Mouse (Mus musculus) forebrain, embryonic 10.5 days (tissue): Measurements from ENCODE around the gene Myh3. TPM values are rescaled to one million over a fixed set of nuclear protein-coding genes. Genes with fewer than 3 reads are reported as not detected.
"Not testable (repeated sequence)": the region's sequence is repeated elsewhere in the genome, so short reads cannot be mapped to it uniquely, and the experiment has no call there.

Source experiments
- DNase-seq: peaks from one replicate; pipeline ENCODE4 v3.0.0-alpha.2; 2017; ENCODE audit warnings: low spot score; ENCODE audit errors: extremely low spot score
- H3K27ac ChIP-seq: fragments of 300-500 bp; sonication (generic); 2 replicates; pipeline ENCODE4 v1.5.1; 2016; ENCODE audit warnings: mild to moderate bottlenecking
- H3K27me3 ChIP-seq: fragments of 300-500 bp; sonication (generic); 2 replicates; pipeline ENCODE4 v1.6.1; 2016; ENCODE audit warnings: mild to moderate bottlenecking; ENCODE audit not compliant: poor library complexity, severe bottlenecking
- H3K36me3 ChIP-seq: fragments of 300-500 bp; sonication (generic); replicated peaks from 2 replicates; pipeline ENCODE4 v1.6.1; 2016; ENCODE audit warnings: mild to moderate bottlenecking, moderate library complexity
- H3K4me1 ChIP-seq: fragments of 300-500 bp; sonication (generic); 2 replicates; pipeline ENCODE4 v1.6.1; 2016
- H3K4me3 ChIP-seq: fragments of 300-500 bp; sonication (generic); 2 replicates; pipeline ENCODE4 v1.5.1; 2016; ENCODE audit warnings: mild to moderate bottlenecking, moderate library complexity
- H3K9me3 ChIP-seq: fragments of 300-500 bp; sonication (generic); 2 replicates; pipeline ENCODE4 v1.6.1; 2016; ENCODE audit warnings: mild to moderate bottlenecking, moderate library complexity
- WGBS: fragments of 180-500 bp; shearing (Covaris S2); methylation state at CpG from one replicate; pipeline ENCODE4 v1.1.7; 2016; 5-methylcytosine and 5-hydroxymethylcytosine counted together
- polyA plus RNA-seq: library from polyadenylated mRNA; unstranded; fragments of >200 nt; fragmentation: Nextera tagmentation; extraction: Ambion mirVana; gene quantifications from 2 replicates; pipeline ENCODE4 v1.2.1, GENCODE M21; 2016

Gene Myh3
- polyA plus RNA-seq, 1 experiment from 2014 or later, result 0.37 TPM

DNA sequence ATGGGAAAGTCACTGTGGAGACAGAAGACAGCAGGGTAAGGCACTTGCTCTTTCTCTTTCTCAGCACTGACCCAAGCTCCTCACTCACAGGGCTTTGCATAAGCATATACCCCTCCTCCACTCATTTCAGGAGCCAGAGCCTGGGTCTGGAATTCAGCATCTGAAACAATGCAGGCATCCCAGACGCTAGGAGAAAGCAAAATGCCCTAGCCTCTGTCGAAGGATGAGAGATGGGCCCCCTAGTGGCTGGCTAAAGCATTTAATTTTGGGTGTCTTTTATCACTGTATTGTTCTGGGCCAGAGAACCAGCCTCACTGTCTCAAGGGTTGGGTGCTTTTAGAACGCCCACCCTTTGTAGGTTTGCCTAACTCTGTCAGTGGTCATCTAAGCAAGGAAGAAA, 2.1 kb downstream of the Myh3 start:
- WGBS, result 3% methylated on average over 3 of the region's 3 CpGs

DNA sequence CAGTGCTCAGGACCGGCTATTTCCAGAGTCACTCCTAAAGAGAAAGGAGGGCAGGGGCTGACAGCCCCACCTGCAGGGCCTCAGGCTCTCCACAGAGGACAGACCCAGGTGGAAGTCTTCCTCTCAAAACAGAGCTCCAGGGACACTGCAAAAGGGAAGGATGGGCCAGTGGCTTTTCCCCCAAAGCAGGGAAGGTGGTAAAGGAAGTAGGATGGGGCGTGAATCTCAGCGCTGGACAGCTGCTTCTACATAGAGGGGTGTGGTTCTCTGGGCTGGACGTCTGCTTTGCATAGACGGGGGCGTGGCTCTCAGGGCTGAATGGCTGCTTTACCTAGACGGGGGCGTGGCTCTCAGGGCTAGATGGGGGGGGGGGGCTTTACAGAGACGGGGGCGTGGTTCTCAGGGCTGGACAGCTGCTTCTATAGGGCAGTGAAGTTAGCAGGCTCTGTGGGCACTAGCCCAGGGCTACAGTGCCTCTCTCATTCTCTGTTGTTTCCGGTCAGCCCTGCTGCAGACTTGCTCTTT, 3.1 kb downstream of the Myh3 start:
- Histone ChIP-seq H3K27ac (no peak overlapping the region), H3K4me3 (peak overlapping the region; percentile 27), H3K9me3 (peaks cover 5% of the 10 kb centered on the region; the same call in 1 of the 2 replicates), H3K4me1 (peaks cover 30% of the 10 kb centered on the region), H3K36me3 (no peaks in the 10 kb centered on the region), H3K27me3 (peaks cover 40% of the 10 kb centered on the region)
- DNase-seq, result peak; percentile 78
- WGBS, result 7% methylated on average over 9 of the region's 11 CpGs

More for the DNA sequence above, 2.1 kb downstream of the Myh3 start:
- peak; percentile 69 for DNase-seq
- Histone ChIP-seq H3K27ac (peak overlapping the region; percentile 66; the same call in 1 of the 2 replicates), H3K36me3 (no peaks in the 10 kb centered on the region), H3K4me3 (no peak overlapping the region), H3K27me3 (peaks cover 39% of the 10 kb centered on the region), H3K9me3 (peaks cover 5% of the 10 kb centered on the region; the same call in 1 of the 2 replicates), H3K4me1 (peaks cover 30% of the 10 kb centered on the region)

DNA sequence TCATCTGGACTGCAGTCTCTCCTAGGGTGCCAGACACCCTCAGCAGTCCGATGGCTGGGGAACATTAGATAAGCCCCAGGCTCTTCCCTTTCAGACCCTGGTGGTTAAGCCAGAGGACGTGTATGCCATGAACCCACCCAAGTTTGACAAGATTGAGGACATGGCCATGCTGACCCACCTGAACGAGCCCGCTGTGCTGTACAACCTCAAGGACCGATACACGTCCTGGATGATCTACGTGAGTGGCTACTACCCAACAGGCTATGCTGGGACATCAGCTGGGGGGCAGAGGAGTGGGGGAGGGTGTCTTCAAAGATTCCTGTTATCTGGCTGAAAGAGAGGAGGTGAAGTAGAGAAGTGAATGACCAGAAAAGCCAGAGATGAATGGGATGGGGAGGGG, 4.1 kb downstream of the Myh3 start:
- peaks cover 50% of the 10 kb centered on the region for H3K27me3 ChIP-seq
- H3K4me1 ChIP-seq, result peaks cover 30% of the 10 kb centered on the region
- H3K4me3 ChIP-seq, result no peak overlapping the region
- peaks cover 5% of the 10 kb centered on the region; the same call in 1 of the 2 replicates for H3K9me3 ChIP-seq
- 88% methylated on average over 7 of the region's 7 CpGs for WGBS
- no peak for DNase-seq
- no peaks in the 10 kb centered on the region for H3K36me3 ChIP-seq
- H3K27ac ChIP-seq, result no peak overlapping the region

DNA sequence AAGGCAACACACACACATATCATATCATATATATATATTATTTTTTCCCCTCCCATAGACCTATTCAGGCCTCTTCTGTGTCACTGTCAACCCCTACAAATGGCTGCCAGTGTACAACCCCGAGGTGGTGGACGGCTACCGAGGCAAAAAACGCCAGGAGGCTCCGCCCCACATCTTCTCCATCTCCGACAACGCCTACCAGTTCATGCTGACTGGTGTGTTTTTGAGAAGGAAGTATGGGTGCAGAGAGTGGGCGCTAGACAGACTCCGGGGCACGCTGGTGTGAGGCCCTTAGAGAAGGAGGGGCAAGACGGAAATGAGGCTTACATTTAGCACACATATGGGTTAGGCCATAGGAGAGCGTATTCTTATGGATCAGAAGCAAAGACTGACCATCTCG, 4.7 kb downstream of the Myh3 start:
- WGBS, result 89% methylated on average over 13 of the region's 13 CpGs
- H3K9me3 ChIP-seq, result peaks cover 5% of the 10 kb centered on the region; the same call in 1 of the 2 replicates

DNA sequence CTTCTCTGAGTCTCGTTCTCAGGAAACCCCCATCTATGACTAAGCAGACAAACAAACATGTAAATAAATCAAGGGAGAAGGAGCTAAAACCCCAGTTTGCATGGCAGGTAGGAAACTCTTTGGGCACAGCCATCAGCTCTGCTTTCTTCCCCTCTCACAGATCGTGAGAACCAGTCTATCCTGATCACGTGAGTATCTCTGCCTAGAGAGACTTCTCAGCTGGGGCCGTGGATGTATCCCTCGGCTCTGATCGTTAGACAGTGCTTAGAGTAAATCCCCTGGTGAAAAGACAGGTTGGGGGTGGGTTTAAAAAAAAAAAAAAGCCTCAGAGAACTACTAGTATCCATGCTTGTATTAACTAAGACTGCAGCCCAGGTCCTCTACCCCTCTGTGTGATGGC, 5.1 kb downstream of the Myh3 start:
- WGBS, result 67% methylated on average over 6 of the region's 6 CpGs
- Histone ChIP-seq H3K27me3 (peaks cover 52% of the 10 kb centered on the region), H3K4me1 (peaks cover 30% of the 10 kb centered on the region), H3K9me3 (peaks cover 5% of the 10 kb centered on the region; the same call in 1 of the 2 replicates), H3K27ac (no peak overlapping the region), H3K4me3 (no peak overlapping the region), H3K36me3 (no peaks in the 10 kb centered on the region)
- DNase-seq, result no peak

More for the DNA sequence above, 4.7 kb downstream of the Myh3 start:
- no peaks in the 10 kb centered on the region for H3K36me3 ChIP-seq
- H3K27ac ChIP-seq, result no peak overlapping the region
- H3K4me1 ChIP-seq, result peaks cover 30% of the 10 kb centered on the region
- peaks cover 52% of the 10 kb centered on the region for H3K27me3 ChIP-seq
- no peak overlapping the region for H3K4me3 ChIP-seq
- DNase-seq, result no peak

DNA sequence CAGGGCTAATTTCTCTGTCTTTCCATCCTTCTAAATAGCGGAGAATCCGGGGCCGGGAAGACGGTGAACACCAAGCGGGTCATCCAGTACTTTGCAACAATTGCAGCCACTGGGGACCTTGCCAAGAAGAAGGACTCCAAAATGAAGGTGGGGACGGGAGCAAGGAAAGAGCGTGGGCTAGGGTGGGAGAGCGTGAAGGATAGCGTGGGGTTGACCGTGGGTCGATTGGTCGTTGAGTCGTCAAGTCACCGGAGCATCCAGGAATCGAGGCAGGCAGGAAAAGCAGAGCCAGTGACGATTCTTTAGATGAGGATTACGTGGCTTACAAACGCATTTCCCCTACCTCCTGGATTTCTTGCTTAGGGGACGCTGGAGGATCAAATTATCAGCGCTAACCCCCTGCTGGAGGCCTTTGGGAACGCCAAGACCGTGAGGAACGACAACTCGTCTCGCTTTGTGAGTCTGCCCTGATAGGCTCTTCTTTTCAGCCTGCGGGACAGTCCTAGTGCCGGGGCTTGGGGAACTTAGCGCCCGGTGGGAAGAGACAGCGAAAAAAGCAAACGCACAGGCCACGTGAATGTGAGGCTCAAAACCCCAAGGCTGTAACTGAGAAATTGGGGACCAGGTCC, 5.7 kb downstream of the Myh3 start:
- Histone ChIP-seq H3K36me3 (no peaks in the 10 kb centered on the region), H3K27me3 (peaks cover 52% of the 10 kb centered on the region), H3K4me3 (no peak overlapping the region), H3K27ac (no peak overlapping the region), H3K9me3 (peaks cover 5% of the 10 kb centered on the region; the same call in 1 of the 2 replicates), H3K4me1 (peaks cover 30% of the 10 kb centered on the region)
- DNase-seq, result no peak
- WGBS, result 41% methylated on average over 32 of the region's 32 CpGs

DNA sequence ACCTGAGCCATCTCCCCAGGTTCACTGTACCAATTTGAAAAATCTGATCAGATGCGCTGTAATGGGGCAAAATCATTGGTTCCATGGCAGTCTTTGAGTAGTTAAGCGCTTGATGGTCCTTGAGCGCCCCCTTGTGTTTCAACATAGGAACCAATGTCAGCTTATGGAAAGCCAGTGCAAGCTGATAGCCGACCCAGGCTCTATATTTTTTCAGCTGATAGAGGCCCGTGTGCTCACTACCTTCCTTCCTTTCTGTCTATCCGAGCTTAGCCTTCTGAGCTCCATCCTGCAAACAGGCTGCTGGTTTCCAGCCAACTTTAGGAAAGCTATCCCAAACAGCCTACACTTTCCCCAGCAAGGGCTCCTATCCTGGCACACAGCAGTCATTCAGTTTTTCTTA, 7.4 kb downstream of the Myh3 start:
- Histone ChIP-seq H3K27me3 (peaks cover 49% of the 10 kb centered on the region), H3K27ac (no peak overlapping the region), H3K9me3 (peaks cover 5% of the 10 kb centered on the region; the same call in 1 of the 2 replicates), H3K4me3 (no peak overlapping the region), H3K4me1 (peaks cover 19% of the 10 kb centered on the region), H3K36me3 (no peaks in the 10 kb centered on the region)
- peak; percentile 71 for DNase-seq
- 8% methylated on average over 6 of the region's 6 CpGs for WGBS

DNA sequence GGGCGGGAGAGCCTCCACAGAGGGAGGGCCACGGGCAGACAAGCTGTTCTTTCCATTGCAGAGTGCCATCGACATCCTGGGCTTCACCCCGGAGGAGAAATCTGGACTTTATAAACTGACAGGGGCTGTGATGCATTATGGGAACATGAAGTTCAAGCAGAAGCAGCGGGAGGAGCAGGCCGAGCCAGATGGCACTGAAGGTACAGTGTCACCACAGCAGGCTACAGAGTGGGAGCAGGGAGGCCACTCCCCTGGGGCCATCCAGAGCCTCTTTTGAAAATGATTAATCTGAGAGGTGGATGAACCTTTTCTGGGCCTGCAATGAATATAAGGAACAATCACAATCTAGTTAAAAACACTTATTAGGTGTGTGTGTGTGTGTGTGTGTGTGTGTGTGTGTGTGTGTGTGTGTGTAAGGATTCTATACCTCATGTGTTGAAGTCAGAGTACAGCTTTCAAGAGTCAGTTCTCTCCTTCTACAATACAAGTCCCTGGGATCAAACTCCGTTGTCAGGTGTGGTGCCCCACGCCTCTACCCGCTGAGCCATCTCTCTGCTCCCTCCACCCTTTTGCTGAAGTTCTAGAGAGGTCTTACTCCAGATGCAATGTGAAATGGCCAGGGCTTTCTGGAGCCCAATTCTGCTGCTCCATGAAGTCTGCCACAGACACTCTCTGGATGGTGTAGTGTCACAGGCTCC, 8.5 kb downstream of the Myh3 start:
- 63% methylated on average over 9 of the region's 9 CpGs for WGBS
- no peak for DNase-seq
- H3K4me3 ChIP-seq, result no peak overlapping the region
- peaks cover 5% of the 10 kb centered on the region; the same call in 1 of the 2 replicates for H3K9me3 ChIP-seq
- H3K27ac ChIP-seq, result no peak overlapping the region
- H3K27me3 ChIP-seq, result peaks cover 45% of the 10 kb centered on the region
- H3K4me1 ChIP-seq, result peaks cover 8% of the 10 kb centered on the region
- H3K36me3 ChIP-seq, result no peaks in the 10 kb centered on the region

DNA sequence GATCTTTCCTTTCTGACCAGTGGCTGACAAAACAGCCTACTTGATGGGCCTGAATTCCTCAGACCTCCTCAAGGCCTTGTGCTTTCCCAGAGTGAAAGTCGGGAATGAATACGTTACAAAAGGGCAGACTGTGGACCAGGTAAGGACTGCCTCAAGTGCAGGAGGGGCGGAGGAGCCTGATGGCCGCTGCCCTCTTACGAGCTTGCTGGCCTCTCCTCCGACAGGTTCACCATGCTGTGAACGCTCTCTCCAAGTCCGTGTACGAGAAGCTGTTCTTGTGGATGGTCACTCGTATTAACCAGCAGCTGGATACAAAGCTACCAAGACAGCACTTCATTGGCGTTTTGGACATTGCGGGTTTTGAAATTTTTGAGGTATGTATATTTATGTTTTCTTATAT, 9.1 kb downstream of the Myh3 start:
- H3K4me3 ChIP-seq, result no peak overlapping the region
- peaks cover 5% of the 10 kb centered on the region; the same call in 1 of the 2 replicates for H3K9me3 ChIP-seq
- 86% methylated on average over 12 of the region's 12 CpGs for WGBS
- no peaks in the 10 kb centered on the region for H3K36me3 ChIP-seq
- no peak for DNase-seq
- H3K4me1 ChIP-seq, result 0 out of 2 replicates have a peak, but pooled peaks cover 2% of the 10 kb centered on the region
- no peak overlapping the region for H3K27ac ChIP-seq
- peaks cover 42% of the 10 kb centered on the region for H3K27me3 ChIP-seq

DNA sequence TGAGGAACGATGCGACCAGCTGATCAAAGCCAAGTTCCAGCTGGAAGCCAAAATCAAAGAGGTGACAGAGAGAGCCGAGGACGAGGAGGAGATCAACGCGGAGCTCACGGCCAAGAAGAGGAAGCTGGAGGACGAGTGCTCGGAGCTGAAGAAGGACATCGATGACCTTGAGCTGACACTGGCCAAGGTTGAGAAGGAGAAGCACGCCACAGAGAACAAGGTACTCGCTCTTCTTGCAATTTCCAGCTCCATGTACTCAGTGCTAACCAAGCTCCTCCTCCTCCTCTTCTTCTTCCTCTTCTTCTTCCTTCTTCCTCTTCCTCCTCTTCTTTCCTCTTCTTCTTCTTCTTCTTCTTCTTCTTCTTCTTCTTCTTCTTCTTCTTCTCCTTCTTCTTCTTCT, 14.3 kb downstream of the Myh3 start:
- DNase-seq, result not testable (repeated sequence)

DNA sequence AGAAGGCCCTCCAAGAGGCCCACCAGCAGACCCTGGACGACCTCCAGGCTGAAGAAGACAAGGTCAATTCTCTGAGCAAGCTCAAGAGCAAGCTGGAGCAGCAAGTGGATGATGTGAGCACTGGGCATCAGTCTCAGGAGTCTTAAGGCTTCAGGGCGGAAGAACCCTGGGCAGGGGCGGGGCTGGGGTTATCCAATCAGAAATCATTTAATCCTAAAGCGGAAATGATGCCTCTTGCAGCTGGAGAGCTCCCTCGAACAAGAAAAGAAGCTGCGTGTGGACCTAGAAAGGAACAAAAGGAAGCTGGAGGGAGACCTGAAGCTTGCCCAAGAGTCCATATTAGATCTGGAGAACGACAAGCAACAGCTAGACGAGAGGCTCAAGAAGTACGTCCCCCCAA, 15.1 kb downstream of the Myh3 start:
- no peak for DNase-seq
- Histone ChIP-seq H3K27me3 (peaks cover 12% of the 10 kb centered on the region), H3K4me3 (no peak overlapping the region), H3K27ac (no peak overlapping the region), H3K36me3 (no peaks in the 10 kb centered on the region), H3K9me3 (no peaks in the 10 kb centered on the region), H3K4me1 (no peaks in the 10 kb centered on the region)
- 83% methylated on average over 9 of the region's 9 CpGs for WGBS

More for the DNA sequence above, 14.3 kb downstream of the Myh3 start:
- 90% methylated on average over 12 of the region's 12 CpGs for WGBS
- H3K4me1 ChIP-seq, H3K4me3 ChIP-seq, H3K9me3 ChIP-seq, H3K27ac ChIP-seq, H3K36me3 ChIP-seq: not testable (repeated sequence)
- H3K27me3 ChIP-seq, result peaks cover 12% of the 10 kb centered on the region

DNA sequence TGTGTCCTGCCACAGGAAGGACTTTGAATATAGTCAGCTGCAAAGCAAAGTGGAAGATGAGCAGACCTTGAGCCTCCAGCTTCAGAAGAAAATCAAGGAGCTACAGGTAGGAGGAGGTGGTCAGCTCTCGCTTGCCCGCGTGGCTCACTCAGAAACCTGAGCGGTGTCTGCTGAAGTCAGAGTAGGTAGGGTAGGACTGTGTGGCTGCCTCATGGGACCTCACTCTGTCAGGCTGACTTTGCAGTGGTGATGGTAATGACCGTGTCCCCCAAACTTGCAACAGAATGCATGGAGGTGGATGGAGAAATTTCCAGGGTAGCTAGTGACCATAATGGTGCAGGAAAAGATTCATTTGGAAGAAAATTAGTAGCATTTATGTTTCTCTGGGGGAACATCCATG, 15.6 kb downstream of the Myh3 start:
- WGBS, result 95% methylated on average over 5 of the region's 5 CpGs
- Histone ChIP-seq H3K4me1 (no peaks in the 10 kb centered on the region), H3K27me3 (peaks cover 12% of the 10 kb centered on the region), H3K27ac (no peak overlapping the region), H3K9me3 (no peaks in the 10 kb centered on the region), H3K4me3 (no peak overlapping the region), H3K36me3 (no peaks in the 10 kb centered on the region)
- no peak for DNase-seq

DNA sequence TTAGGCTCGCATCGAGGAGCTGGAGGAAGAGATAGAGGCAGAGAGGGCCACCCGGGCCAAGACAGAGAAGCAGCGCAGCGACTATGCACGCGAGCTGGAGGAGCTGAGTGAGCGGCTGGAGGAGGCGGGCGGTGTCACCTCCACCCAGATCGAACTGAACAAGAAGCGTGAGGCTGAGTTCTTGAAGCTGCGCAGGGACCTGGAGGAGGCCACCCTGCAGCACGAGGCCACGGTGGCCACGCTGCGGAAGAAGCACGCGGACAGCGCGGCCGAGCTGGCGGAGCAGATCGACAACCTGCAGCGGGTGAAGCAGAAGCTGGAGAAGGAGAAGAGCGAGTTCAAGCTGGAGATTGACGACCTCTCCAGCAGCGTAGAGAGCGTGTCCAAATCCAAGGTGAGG, 16.4 kb downstream of the Myh3 start:
- 82% methylated on average over 29 of the region's 29 CpGs for WGBS
- DNase-seq, result no peak
- H3K9me3 ChIP-seq, result no peaks in the 10 kb centered on the region

More for the DNA sequence above, 16.4 kb downstream of the Myh3 start:
- H3K27ac ChIP-seq, result no peak overlapping the region
- H3K36me3 ChIP-seq, result no peaks in the 10 kb centered on the region
- H3K27me3 ChIP-seq, result peaks cover 12% of the 10 kb centered on the region
- no peaks in the 10 kb centered on the region for H3K4me1 ChIP-seq
- no peak overlapping the region for H3K4me3 ChIP-seq
